Mouse (Mus musculus) forebrain, postnatal 0 days (tissue): ENCODE measurements around the gene Tspyl1. TPM values are rescaled to one million over a fixed set of nuclear protein-coding genes. Genes with fewer than 3 reads are reported as not detected.

ENCODE experiments used
- ATAC-seq: fragments of 200-750 bp; cut with Nextera tagmentation; 2 replicates; pipeline ENCODE4 v1.8.0; 2017; ENCODE audit warnings: mild to moderate bottlenecking, moderate library complexity
- DNase-seq: peaks from one replicate; pipeline ENCODE4 v3.0.0-alpha.2; 2015
- H3K27ac ChIP-seq: fragments of 300-500 bp; sonication (generic); 2 replicates; pipeline ENCODE4 v1.5.1; 2014; ENCODE audit warnings: low read depth, mild to moderate bottlenecking, antibody characterized with exemption, low read length, moderate library complexity, mixed read lengths
- H3K27me3 ChIP-seq: fragments of 300-500 bp; sonication (generic); 2 replicates; pipeline ENCODE4 v1.6.1; 2014; ENCODE audit warnings: mild to moderate bottlenecking, low read length, mixed read lengths; ENCODE audit not compliant: insufficient read depth
- H3K36me3 ChIP-seq: fragments of 300-500 bp; sonication (generic); 2 replicates; pipeline ENCODE4 v1.6.1; 2014; ENCODE audit warnings: mild to moderate bottlenecking, moderate library complexity; ENCODE audit not compliant: insufficient read depth
- H3K4me1 ChIP-seq: fragments of 300-500 bp; sonication (generic); 2 replicates; pipeline ENCODE4 v1.6.1; 2014; ENCODE audit warnings: antibody characterized with exemption; ENCODE audit not compliant: insufficient read depth
- H3K4me2 ChIP-seq: fragments of 300-500 bp; sonication (generic); 2 replicates; pipeline ENCODE4 v1.6.1; 2014; ENCODE audit warnings: low read depth, mild to moderate bottlenecking, moderate library complexity
- H3K4me3 ChIP-seq: fragments of 300-500 bp; sonication (generic); 2 replicates; pipeline ENCODE4 v1.5.1; 2014; ENCODE audit warnings: low read depth, low read length, mixed read lengths
- H3K9ac ChIP-seq: fragments of 300-500 bp; sonication (generic); 2 replicates; pipeline ENCODE4 v1.6.1; 2014; ENCODE audit warnings: mild to moderate bottlenecking
- H3K9me3 ChIP-seq: fragments of 300-500 bp; sonication (generic); 2 replicates; pipeline ENCODE4 v1.6.1; 2016; ENCODE audit warnings: low read length
- CTCF ChIP-seq: sonication (generic); IDR thresholded peaks from 2 replicates; pipeline ENCODE4 v1.5.1; 2016; ENCODE audit warnings: antibody characterized with exemption, control low read depth, low read depth
- WGBS: fragments of 180-500 bp; shearing (Covaris S2); extraction: QIAGEN DNeasy Blood & Tissue Kit; methylation state at CpG from one replicate; pipeline ENCODE4 v1.1.7; 2014; 5-methylcytosine and 5-hydroxymethylcytosine counted together
- polyA plus RNA-seq: library from polyadenylated mRNA; unstranded; fragments of >200 nt; fragmentation: Nextera tagmentation; extraction: Ambion mirVana; gene quantifications from 2 replicates; pipeline ENCODE4 v1.2.1, GENCODE M21; 2015
- total RNA-seq: library from RNA; depleted of rRNA; stranded (reverse); fragments of >200 nt; gene quantifications from 2 replicates; pipeline ENCODE4 v1.2.3, GENCODE M21; 2014

Gene Tspyl1
- total and polyA plus RNA-seq, 2 experiments from 2014 or later = 108 to 138 TPM

GRCm38 (mm10) chr10:34280591-34281175, 1.3 kb upstream of the Tspyl1 start:
- Histone ChIP-seq H3K36me3 (no peaks in the 10 kb centered on the region; the same call in 1 of the 2 replicates), H3K9me3 (no peaks in the 10 kb centered on the region), H3K27ac (no peak overlapping the region), H3K9ac (no peak overlapping the region), H3K4me2 (peak overlapping the region; percentile 82), H3K4me3 (peak overlapping the region; percentile 98), H3K27me3 (no peaks in the 10 kb centered on the region), H3K4me1 (peaks cover 17% of the 10 kb centered on the region)
- ATAC-seq (peak; percentile 23), DNase-seq (peak; percentile 89)
- peak; percentile 86 for TF ChIP-seq CTCF
- 24% methylated on average over 13 of the region's 13 CpGs for WGBS

- Histone ChIP-seq H3K9me3 (no peaks in the 10 kb centered on the region), H3K4me1 (peaks cover 17% of the 10 kb centered on the region), H3K27ac (peak overlapping the region; percentile 93), H3K36me3 (no peaks in the 10 kb centered on the region; the same call in 1 of the 2 replicates), H3K4me3 (peak overlapping the region; percentile 98), H3K4me2 (peak overlapping the region; percentile 82), H3K9ac (peak overlapping the region; percentile 98), H3K27me3 (no peaks in the 10 kb centered on the region)
- DNase-seq (peak; percentile 57), ATAC-seq (peak; percentile 17; the same call in 1 of the 2 replicates)
- TF ChIP-seq CTCF = no peak
- 18% methylated on average over 14 of the region's 14 CpGs for WGBS
Observed at GRCm38 (mm10) chr10:34281211-34281961, 604 bp upstream of the Tspyl1 start.

- peak overlapping the region; percentile 98 for H3K4me3 ChIP-seq
- 3% methylated on average over 47 of the region's 47 CpGs for WGBS
- no peak for TF ChIP-seq CTCF
- H3K36me3 ChIP-seq = peaks cover 7% of the 10 kb centered on the region
- peak overlapping the region; percentile 98 for H3K9ac ChIP-seq
- ATAC-seq = peak; percentile 38
- H3K27me3 ChIP-seq = no peaks in the 10 kb centered on the region
- H3K4me1 ChIP-seq = peaks cover 17% of the 10 kb centered on the region
- peak overlapping the region; percentile 82 for H3K4me2 ChIP-seq
- peak; percentile 68 for DNase-seq
- H3K9me3 ChIP-seq = no peaks in the 10 kb centered on the region
- peak overlapping the region; percentile 93 for H3K27ac ChIP-seq
Observed at GRCm38 (mm10) chr10:34282420-34283238, 639 bp downstream of the Tspyl1 start.

GRCm38 (mm10) chr10:34296911-34297298, 14.9 kb downstream of the Tspyl1 start:
- peak overlapping the region; percentile 82 for H3K4me3 ChIP-seq
- H3K4me2 ChIP-seq = peak overlapping the region; percentile 73
- peak; percentile 65 for DNase-seq
- peak; percentile 19; the same call in 1 of the 2 replicates for ATAC-seq
- no peak for TF ChIP-seq CTCF
- H3K27ac ChIP-seq = peak overlapping the region; percentile 100
- no peaks in the 10 kb centered on the region for H3K9me3 ChIP-seq
- H3K36me3 ChIP-seq = no peaks in the 10 kb centered on the region
- WGBS = 2% methylated on average over 13 of the region's 13 CpGs
- no peaks in the 10 kb centered on the region for H3K27me3 ChIP-seq
- H3K4me1 ChIP-seq = peaks cover 20% of the 10 kb centered on the region
- H3K9ac ChIP-seq = peak overlapping the region; percentile 98

- H3K4me1 ChIP-seq = peaks cover 20% of the 10 kb centered on the region
- peak; percentile 33 for TF ChIP-seq CTCF
- peak within 1 kb of the TSS; percentile 100 for H3K27ac ChIP-seq
- peak within 1 kb of the TSS; percentile 98 for H3K9ac ChIP-seq
- H3K4me2 ChIP-seq = peak within 1 kb of the TSS; percentile 73
- ATAC-seq (peak; percentile 99), DNase-seq (peak; percentile 98)
- no peaks in the 10 kb centered on the region for H3K27me3 ChIP-seq
- H3K36me3 ChIP-seq = no peaks in the 10 kb centered on the region
- no peaks in the 10 kb centered on the region for H3K9me3 ChIP-seq
- 3% methylated on average over 38 of the region's 38 CpGs for WGBS
- peak within 1 kb of the TSS; percentile 82 for H3K4me3 ChIP-seq
Observed at GRCm38 (mm10) chr10:34297299-34297979, 15.4 kb downstream of the Tspyl1 start, which contains the start of gene Tspyl4. Tspyl4 (plus strand) TSS chr10:34297442.
